Mouse (Mus musculus): ENCODE results near the gene Cemip. TPM values are rescaled to one million over a fixed set of nuclear protein-coding genes. Genes with fewer than 3 reads are reported as not detected.
"Not testable (repeated sequence)": the region's sequence is repeated elsewhere in the genome, so short reads cannot be mapped to it uniquely, and the experiment has no call there.

The Cemip gene
- polyA plus RNA-seq (2015; fragmentation: Nextera tagmentation; extraction: Ambion mirVana), result 0.04 TPM in 1 of 2 replicates, not detected in the other

- ATAC-seq (ENCODE audit: low read depth), result peak; percentile 32
- H3K4me1 ChIP-seq (ENCODE audit: control insufficient read depth, low read depth, low read length), result no peaks in the 10 kb centered on the region
- no peak within 1 kb of the TSS for H3K27ac ChIP-seq (ENCODE audit: low read length)
- H3K9me3 ChIP-seq (replicated peaks; ENCODE audit: control insufficient read depth, low read length), result no peaks in the 10 kb centered on the region
- H3K27me3 ChIP-seq (ENCODE audit: control insufficient read depth, insufficient read depth, low read depth, low read length), result peaks cover 32% of the 10 kb centered on the region
- peak within 1 kb of the TSS; percentile 28; the same call in 1 of the 2 replicates for H3K4me3 ChIP-seq (ENCODE audit: low read depth, low read length)
- H3K36me3 ChIP-seq (ENCODE audit: control insufficient read depth, insufficient read depth), result no peaks in the 10 kb centered on the region
- H3K9ac ChIP-seq (ENCODE audit: low read depth, low read length), result no peak within 1 kb of the TSS
- 3% methylated on average over 54 of the region's 54 CpGs for WGBS (ENCODE audit: insufficient replicate concordance)
- peak within 1 kb of the TSS; percentile 50 for H3K4me2 ChIP-seq (ENCODE audit: low read depth, low read length)
These were observed at the start of gene Cemip for GRCm38 (mm10) chr7:84086039-84086829. Gene Cemip, minus strand, starts transcription at chr7:84086502.

GRCm38 (mm10) chr7:84132704-84133103, 46.4 kb upstream of the Cemip start:
- Histone ChIP-seq H3K9ac (ENCODE audit: low read depth, low read length) (no peak overlapping the region), H3K4me3 (ENCODE audit: low read depth, low read length) (no peak overlapping the region), H3K27me3 (ENCODE audit: control insufficient read depth, insufficient read depth, low read depth, low read length) (no peaks in the 10 kb centered on the region), H3K4me2 (ENCODE audit: low read depth, low read length) (no peak overlapping the region), H3K4me1 (ENCODE audit: control insufficient read depth, low read depth, low read length) (peaks cover 5% of the 10 kb centered on the region), H3K36me3 (ENCODE audit: control insufficient read depth, insufficient read depth) (no peaks in the 10 kb centered on the region), H3K9me3 (replicated peaks; ENCODE audit: control insufficient read depth, low read length) (no peaks in the 10 kb centered on the region), H3K27ac (ENCODE audit: low read length) (no peak overlapping the region)
- ATAC-seq (ENCODE audit: low read depth), result no peak
- 44% methylated on average over 1 of the region's 1 CpGs for whole genome bisulfite sequencing (ENCODE audit: insufficient replicate concordance)

GRCm38 (mm10) chr7:84131736-84132135, 45.4 kb upstream of the Cemip start:
- H3K36me3 ChIP-seq (ENCODE audit: control insufficient read depth, insufficient read depth), result no peaks in the 10 kb centered on the region
- H3K9ac ChIP-seq (ENCODE audit: low read depth, low read length), result no peak overlapping the region
- no peaks in the 10 kb centered on the region for H3K9me3 ChIP-seq (replicated peaks; ENCODE audit: control insufficient read depth, low read length)
- H3K4me1 ChIP-seq (ENCODE audit: control insufficient read depth, low read depth, low read length), result peaks cover 5% of the 10 kb centered on the region
- no peak overlapping the region for H3K4me3 ChIP-seq (ENCODE audit: low read depth, low read length)
- H3K27ac ChIP-seq (ENCODE audit: low read length), result no peak overlapping the region
- WGBS (ENCODE audit: insufficient replicate concordance), result 65% methylated on average over 4 of the region's 4 CpGs
- ATAC-seq (ENCODE audit: low read depth), result peak; percentile 44; the same call in 1 of the 2 replicates
- no peak overlapping the region for H3K4me2 ChIP-seq (ENCODE audit: low read depth, low read length)
- no peaks in the 10 kb centered on the region for H3K27me3 ChIP-seq (ENCODE audit: control insufficient read depth, insufficient read depth, low read depth, low read length)

GRCm38 (mm10) chr7:84128661-84129060, 42.4 kb upstream of the Cemip start:
- no peak overlapping the region for H3K9ac ChIP-seq (ENCODE audit: low read depth, low read length)
- no peak overlapping the region for H3K4me3 ChIP-seq (ENCODE audit: low read depth, low read length)
- no peaks in the 10 kb centered on the region for H3K9me3 ChIP-seq (replicated peaks; ENCODE audit: control insufficient read depth, low read length)
- WGBS (ENCODE audit: insufficient replicate concordance), result 70% methylated on average over 8 of the region's 8 CpGs
- H3K4me2 ChIP-seq (ENCODE audit: low read depth, low read length), result no peak overlapping the region
- H3K4me1 ChIP-seq (ENCODE audit: control insufficient read depth, low read depth, low read length), result peaks cover 3% of the 10 kb centered on the region; the same call in 1 of the 2 replicates
- H3K27ac ChIP-seq (ENCODE audit: low read length), result no peak overlapping the region
- no peaks in the 10 kb centered on the region for H3K27me3 ChIP-seq (ENCODE audit: control insufficient read depth, insufficient read depth, low read depth, low read length)
- no peak for ATAC-seq (ENCODE audit: low read depth)
- H3K36me3 ChIP-seq (ENCODE audit: control insufficient read depth, insufficient read depth), result no peaks in the 10 kb centered on the region

GRCm38 (mm10) chr7:84125730-84126129, 39.4 kb upstream of the Cemip start:
- Histone ChIP-seq H3K9me3 (replicated peaks; ENCODE audit: control insufficient read depth, low read length) (no peaks in the 10 kb centered on the region), H3K4me3 (ENCODE audit: low read depth, low read length) (no peak overlapping the region), H3K9ac (ENCODE audit: low read depth, low read length) (no peak overlapping the region), H3K27ac (ENCODE audit: low read length) (no peak overlapping the region), H3K4me1 (ENCODE audit: control insufficient read depth, low read depth, low read length) (peaks cover 11% of the 10 kb centered on the region), H3K27me3 (ENCODE audit: control insufficient read depth, insufficient read depth, low read depth, low read length) (no peaks in the 10 kb centered on the region), H3K36me3 (ENCODE audit: control insufficient read depth, insufficient read depth) (no peaks in the 10 kb centered on the region), H3K4me2 (ENCODE audit: low read depth, low read length) (no peak overlapping the region)
- WGBS (ENCODE audit: insufficient replicate concordance), result 53% methylated on average over 1 of the region's 1 CpGs
- no peak for ATAC-seq (ENCODE audit: low read depth)

GRCm38 (mm10) chr7:84123651-84124050, 37.3 kb upstream of the Cemip start:
- H3K36me3 ChIP-seq (ENCODE audit: control insufficient read depth, insufficient read depth); H3K9me3 ChIP-seq (replicated peaks; ENCODE audit: control insufficient read depth, low read length); ATAC-seq (ENCODE audit: low read depth); H3K4me2 ChIP-seq (ENCODE audit: low read depth, low read length); H3K27me3 ChIP-seq (ENCODE audit: control insufficient read depth, insufficient read depth, low read depth, low read length); H3K4me3 ChIP-seq (ENCODE audit: low read depth, low read length); H3K27ac ChIP-seq (ENCODE audit: low read length); H3K9ac ChIP-seq (ENCODE audit: low read depth, low read length): not testable (repeated sequence)
- H3K4me1 ChIP-seq (ENCODE audit: control insufficient read depth, low read depth, low read length), result peaks cover 16% of the 10 kb centered on the region
- WGBS (ENCODE audit: insufficient replicate concordance), result 62% methylated on average over 3 of the region's 4 CpGs

- ATAC-seq (ENCODE audit: low read depth), result no peak
- 35% methylated on average over 3 of the region's 3 CpGs for WGBS (ENCODE audit: insufficient replicate concordance)
- no peak overlapping the region for H3K9ac ChIP-seq (ENCODE audit: low read depth, low read length)
- no peaks in the 10 kb centered on the region for H3K27me3 ChIP-seq (ENCODE audit: control insufficient read depth, insufficient read depth, low read depth, low read length)
- H3K36me3 ChIP-seq (ENCODE audit: control insufficient read depth, insufficient read depth), result no peaks in the 10 kb centered on the region
- no peaks in the 10 kb centered on the region for H3K9me3 ChIP-seq (replicated peaks; ENCODE audit: control insufficient read depth, low read length)
- no peak overlapping the region for H3K27ac ChIP-seq (ENCODE audit: low read length)
- no peak overlapping the region for H3K4me3 ChIP-seq (ENCODE audit: low read depth, low read length)
- no peak overlapping the region for H3K4me2 ChIP-seq (ENCODE audit: low read depth, low read length)
- peaks cover 16% of the 10 kb centered on the region for H3K4me1 ChIP-seq (ENCODE audit: control insufficient read depth, low read depth, low read length)
These were observed 35.5 kb upstream of the Cemip start for GRCm38 (mm10) chr7:84121778-84122177.

GRCm38 (mm10) chr7:84120142-84120760, 33.9 kb upstream of the Cemip start:
- 53% methylated on average over 5 of the region's 5 CpGs for WGBS (ENCODE audit: insufficient replicate concordance)
- no peaks in the 10 kb centered on the region for H3K27me3 ChIP-seq (ENCODE audit: control insufficient read depth, insufficient read depth, low read depth, low read length)
- no peak for ATAC-seq (ENCODE audit: low read depth)
- no peaks in the 10 kb centered on the region for H3K36me3 ChIP-seq (ENCODE audit: control insufficient read depth, insufficient read depth)
- no peak overlapping the region for H3K4me3 ChIP-seq (ENCODE audit: low read depth, low read length)
- H3K9me3 ChIP-seq (replicated peaks; ENCODE audit: control insufficient read depth, low read length), result no peaks in the 10 kb centered on the region
- H3K27ac ChIP-seq (ENCODE audit: low read length), result no peak overlapping the region; the same call in none of the 2 replicates
- H3K9ac ChIP-seq (ENCODE audit: low read depth, low read length), result no peak overlapping the region
- H3K4me1 ChIP-seq (ENCODE audit: control insufficient read depth, low read depth, low read length), result peaks cover 16% of the 10 kb centered on the region
- H3K4me2 ChIP-seq (ENCODE audit: low read depth, low read length), result no peak overlapping the region
